Mouse (Mus musculus) hindbrain, embryonic 14.5 days (tissue): Measurements from ENCODE around the gene Ssbp3. TPM values are rescaled to one million over a fixed set of nuclear protein-coding genes. Genes with fewer than 3 reads are reported as not detected.

Experiments
- ATAC-seq: fragments of 200-750 bp; cut with Nextera tagmentation; 2 replicates; pipeline ENCODE4 v1.8.0; 2017; ENCODE audit warnings: moderate number of reproducible peaks, mild to moderate bottlenecking, moderate TSS enrichment, moderate library complexity; ENCODE audit not compliant: low FRiP score
- DNase-seq: peaks from one replicate; pipeline ENCODE4 v3.0.0-alpha.2; 2015; ENCODE audit warnings: low spot score
- H3K27ac ChIP-seq: fragments of 300-500 bp; sonication (generic); 2 replicates; pipeline ENCODE4 v1.5.1; 2014; ENCODE audit warnings: mild to moderate bottlenecking, moderate library complexity
- H3K27me3 ChIP-seq: fragments of 300-500 bp; sonication (generic); 2 replicates; pipeline ENCODE4 v1.6.1; 2014; ENCODE audit warnings: mild to moderate bottlenecking, low read length, mixed read lengths; ENCODE audit not compliant: control insufficient read depth, insufficient read depth
- H3K36me3 ChIP-seq: fragments of 300-500 bp; sonication (generic); replicated peaks from 2 replicates; pipeline ENCODE4 v1.6.1; 2014; ENCODE audit not compliant: control insufficient read depth, insufficient read depth
- H3K4me1 ChIP-seq: fragments of 300-500 bp; sonication (generic); replicated peaks from 2 replicates; pipeline ENCODE4 v1.6.1; 2014; ENCODE audit warnings: antibody characterized with exemption, low read length, mixed read lengths; ENCODE audit not compliant: control insufficient read depth, insufficient read depth
- H3K4me2 ChIP-seq: fragments of 300-500 bp; sonication (generic); replicated peaks from 2 replicates; pipeline ENCODE4 v1.6.1; 2014; ENCODE audit warnings: mild to moderate bottlenecking, moderate library complexity
- H3K4me3 ChIP-seq: fragments of 300-500 bp; sonication (generic); replicated peaks from 2 replicates; pipeline ENCODE4 v1.5.1; 2014; ENCODE audit warnings: mild to moderate bottlenecking, low read length
- H3K9ac ChIP-seq: fragments of 300-500 bp; sonication (generic); 2 replicates; pipeline ENCODE4 v1.6.1; 2014
- H3K9me3 ChIP-seq: fragments of 300-500 bp; sonication (generic); 2 replicates; pipeline ENCODE4 v1.6.1; 2016; ENCODE audit warnings: low read length; ENCODE audit not compliant: control insufficient read depth
- WGBS: fragments of 180-500 bp; shearing (Covaris S2); extraction: QIAGEN DNeasy Blood & Tissue Kit; methylation state at CpG from one replicate; pipeline ENCODE4 v1.1.7; 2014; 5-methylcytosine and 5-hydroxymethylcytosine counted together
- polyA plus RNA-seq: library from polyadenylated mRNA; unstranded; fragments of >200 nt; fragmentation: Nextera tagmentation; extraction: Ambion mirVana; gene quantifications from 2 replicates; pipeline ENCODE4 v1.2.1, GENCODE M21; 2014

The Ssbp3 gene
- polyA plus RNA-seq, 1 experiment from 2014 or later, result 100 TPM

DNA sequence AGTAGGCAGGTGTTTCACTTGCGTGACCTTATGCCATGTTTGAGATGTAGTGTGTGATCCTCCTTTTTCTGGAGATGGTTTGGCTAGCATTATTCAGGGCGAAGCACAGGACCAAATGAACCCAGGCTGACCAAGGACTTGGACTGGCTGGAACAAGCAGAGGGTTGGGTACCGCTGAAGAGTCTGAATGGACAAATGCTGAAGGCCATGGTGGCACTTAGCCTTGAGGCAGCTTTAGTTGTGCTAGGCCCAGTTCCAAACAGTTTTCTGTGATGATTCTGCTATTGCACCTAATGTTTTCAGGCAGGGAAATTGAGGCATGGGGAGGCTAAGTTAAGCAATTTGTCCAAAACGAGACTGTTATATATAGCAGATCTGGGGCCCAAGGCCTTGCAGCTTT lies 61.6 kb downstream of the Ssbp3 start:
- DNase-seq, result no peak
- Histone ChIP-seq H3K4me2 (no peak overlapping the region), H3K9me3 (no peaks in the 10 kb centered on the region), H3K36me3 (no peaks in the 10 kb centered on the region), H3K4me3 (no peak overlapping the region), H3K9ac (no peak overlapping the region), H3K4me1 (peaks cover 64% of the 10 kb centered on the region), H3K27me3 (no peaks in the 10 kb centered on the region), H3K27ac (no peak overlapping the region)
- ATAC-seq, result no peak
- 89% methylated on average over 4 of the region's 4 CpGs for WGBS

- H3K27me3 ChIP-seq, result no peaks in the 10 kb centered on the region
- peak overlapping the region; percentile 41 for H3K27ac ChIP-seq
- H3K4me3 ChIP-seq, result no peak overlapping the region
- no peak overlapping the region for H3K9ac ChIP-seq
- no peak overlapping the region for H3K4me2 ChIP-seq
- DNase-seq (no peak), ATAC-seq (no peak)
- WGBS, result 61% methylated on average over 15 of the region's 15 CpGs
- H3K4me1 ChIP-seq, result peaks cover 71% of the 10 kb centered on the region
- H3K9me3 ChIP-seq, result no peaks in the 10 kb centered on the region
- H3K36me3 ChIP-seq, result no peaks in the 10 kb centered on the region
Observed at GRCm38 (mm10) chr4:106972461-106973384, 62.2 kb downstream of the Ssbp3 start.

- Histone ChIP-seq H3K4me2 (no peak overlapping the region), H3K9me3 (no peaks in the 10 kb centered on the region), H3K4me1 (peaks cover 79% of the 10 kb centered on the region), H3K9ac (no peak overlapping the region), H3K36me3 (no peaks in the 10 kb centered on the region), H3K27ac (no peak overlapping the region), H3K27me3 (no peaks in the 10 kb centered on the region), H3K4me3 (no peak overlapping the region)
- WGBS, result 52% methylated on average over 6 of the region's 6 CpGs
- no peak for DNase-seq
- no peak for ATAC-seq
Observed at GRCm38 (mm10) chr4:106975324-106975723, 64.8 kb downstream of the Ssbp3 start.

GRCm38 (mm10) chr4:106975890-106976289 lies 65.4 kb downstream of the Ssbp3 start:
- DNase-seq (no peak), ATAC-seq (no peak)
- no peaks in the 10 kb centered on the region for H3K36me3 ChIP-seq
- no peak overlapping the region for H3K4me2 ChIP-seq
- H3K4me3 ChIP-seq, result no peak overlapping the region
- 44% methylated on average over 4 of the region's 4 CpGs for WGBS
- H3K27me3 ChIP-seq, result no peaks in the 10 kb centered on the region
- no peak overlapping the region for H3K27ac ChIP-seq
- peaks cover 83% of the 10 kb centered on the region for H3K4me1 ChIP-seq
- no peak overlapping the region for H3K9ac ChIP-seq
- H3K9me3 ChIP-seq, result no peaks in the 10 kb centered on the region

GRCm38 (mm10) chr4:106976576-106976975 lies 66.1 kb downstream of the Ssbp3 start:
- ATAC-seq, result no peak

GRCm38 (mm10) chr4:106977218-106977651 lies 66.7 kb downstream of the Ssbp3 start:
- peak overlapping the region; percentile 4; the same call in 1 of the 2 replicates for H3K9ac ChIP-seq
- H3K4me1 ChIP-seq, result peaks cover 74% of the 10 kb centered on the region
- H3K9me3 ChIP-seq, result no peaks in the 10 kb centered on the region
- no peaks in the 10 kb centered on the region for H3K27me3 ChIP-seq
- no peak for ATAC-seq
- H3K4me3 ChIP-seq, result no peak overlapping the region
- H3K27ac ChIP-seq, result peak overlapping the region; percentile 66
- H3K4me2 ChIP-seq, result no peak overlapping the region
- 9% methylated on average over 6 of the region's 6 CpGs for WGBS
- no peaks in the 10 kb centered on the region for H3K36me3 ChIP-seq
- no peak for DNase-seq

More at GRCm38 (mm10) chr4:106976576-106976975, 66.1 kb downstream of the Ssbp3 start:
- no peak for DNase-seq
- peaks cover 81% of the 10 kb centered on the region for H3K4me1 ChIP-seq
- H3K9ac ChIP-seq, result peak overlapping the region; percentile 4; the same call in 1 of the 2 replicates
- H3K27ac ChIP-seq, result peak overlapping the region; percentile 66; the same call in 1 of the 2 replicates
- no peaks in the 10 kb centered on the region for H3K27me3 ChIP-seq
- H3K36me3 ChIP-seq, result no peaks in the 10 kb centered on the region
- H3K4me2 ChIP-seq, result no peak overlapping the region
- WGBS, result 46% methylated on average over 2 of the region's 2 CpGs
- no peaks in the 10 kb centered on the region for H3K9me3 ChIP-seq
- no peak overlapping the region for H3K4me3 ChIP-seq

GRCm38 (mm10) chr4:106978376-106978775 lies 67.9 kb downstream of the Ssbp3 start:
- H3K36me3 ChIP-seq, result no peaks in the 10 kb centered on the region
- H3K9me3 ChIP-seq, result no peaks in the 10 kb centered on the region
- no peaks in the 10 kb centered on the region for H3K27me3 ChIP-seq
- peaks cover 71% of the 10 kb centered on the region for H3K4me1 ChIP-seq
- no peak for ATAC-seq
- no peak for DNase-seq
- peak overlapping the region; percentile 66 for H3K27ac ChIP-seq
- WGBS, result 32% methylated on average over 8 of the region's 8 CpGs
- no peak overlapping the region for H3K4me2 ChIP-seq
- no peak overlapping the region for H3K4me3 ChIP-seq
- H3K9ac ChIP-seq, result 0 out of 2 replicates have a peak overlapping the region, but pooled peaks have one; percentile 26

- no peak overlapping the region for H3K4me3 ChIP-seq
- DNase-seq (no peak), ATAC-seq (no peak)
- no peak overlapping the region for H3K4me2 ChIP-seq
- H3K36me3 ChIP-seq, result no peaks in the 10 kb centered on the region
- WGBS, result 41% methylated on average over 7 of the region's 7 CpGs
- no peak overlapping the region for H3K27ac ChIP-seq
- H3K9me3 ChIP-seq, result no peaks in the 10 kb centered on the region
- no peaks in the 10 kb centered on the region for H3K27me3 ChIP-seq
- peaks cover 74% of the 10 kb centered on the region for H3K4me1 ChIP-seq
- H3K9ac ChIP-seq, result no peak overlapping the region
Observed at GRCm38 (mm10) chr4:106980669-106981068, 70.2 kb downstream of the Ssbp3 start.

DNA sequence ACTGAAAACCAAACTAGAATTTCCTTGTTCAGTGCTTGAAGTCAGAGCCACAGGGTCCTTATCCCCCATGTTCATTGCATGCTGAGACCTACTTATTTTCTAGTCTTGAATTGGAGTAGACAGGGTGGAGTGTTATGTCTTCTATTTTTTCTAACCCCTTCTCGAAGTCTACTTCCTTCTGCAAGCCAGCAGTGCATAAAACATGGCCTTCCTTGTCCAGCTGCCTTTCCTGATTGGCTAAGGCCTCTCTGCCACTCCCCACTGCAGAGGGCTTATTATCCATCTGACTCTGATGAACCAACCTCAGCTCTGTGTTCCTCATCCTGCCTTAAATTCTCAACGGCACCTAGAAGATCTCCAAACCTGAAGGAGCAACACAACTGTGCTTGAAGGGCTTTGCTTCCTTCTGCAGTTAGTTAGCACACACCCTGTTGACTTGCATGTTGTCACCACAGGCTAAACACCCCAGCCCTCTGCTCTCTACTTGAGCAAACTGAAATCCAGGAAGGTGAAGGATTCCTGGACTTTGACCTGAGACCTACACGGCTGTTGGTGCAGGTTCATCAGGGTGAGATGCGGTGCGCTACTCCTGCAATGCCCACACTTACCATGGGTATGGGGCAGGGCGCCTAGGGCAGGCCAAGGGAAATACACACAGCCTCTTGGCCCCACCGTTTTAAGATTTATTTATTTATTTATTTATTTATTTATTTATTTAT lies 71.0 kb downstream of the Ssbp3 start:
- no peak overlapping the region for H3K4me3 ChIP-seq
- no peak overlapping the region for H3K4me2 ChIP-seq
- H3K27me3 ChIP-seq, result no peaks in the 10 kb centered on the region
- 84% methylated on average over 7 of the region's 7 CpGs for WGBS
- H3K36me3 ChIP-seq, result no peaks in the 10 kb centered on the region
- peaks cover 74% of the 10 kb centered on the region for H3K4me1 ChIP-seq
- ATAC-seq, result no peak
- no peak overlapping the region for H3K27ac ChIP-seq
- H3K9ac ChIP-seq, result no peak overlapping the region
- no peaks in the 10 kb centered on the region for H3K9me3 ChIP-seq
- no peak for DNase-seq
